Mouse (Mus musculus) neural tube, embryonic 14.5 days (tissue): ENCODE results near the gene Abca17. TPM values are rescaled to one million over a fixed set of nuclear protein-coding genes. Genes with fewer than 3 reads are reported as not detected.
A peak's percentile ranks its signal among the peaks of the same experiment; 100 is the strongest.

Experiments
- ATAC-seq: fragments of 200-750 bp; cut with Nextera tagmentation; 2 replicates; pipeline ENCODE4 v1.8.0; 2017; ENCODE audit warnings: low read depth, mild to moderate bottlenecking, moderate TSS enrichment, moderate library complexity
- H3K27ac ChIP-seq: fragments of 300-500 bp; sonication (generic); 2 replicates; pipeline ENCODE4 v1.5.1; 2014; ENCODE audit warnings: low read depth, mild to moderate bottlenecking, control low read depth, low read length, moderate library complexity, mixed read lengths
- H3K27me3 ChIP-seq: fragments of 300-500 bp; sonication (generic); 2 replicates; pipeline ENCODE4 v1.6.1; 2014; ENCODE audit warnings: low read length; ENCODE audit not compliant: control insufficient read depth, insufficient read depth
- H3K36me3 ChIP-seq: fragments of 300-500 bp; sonication (generic); 2 replicates; pipeline ENCODE4 v1.6.1; 2014; ENCODE audit warnings: low read length, mixed read lengths; ENCODE audit not compliant: control insufficient read depth, insufficient read depth
- H3K4me1 ChIP-seq: fragments of 300-500 bp; sonication (generic); 2 replicates; pipeline ENCODE4 v1.6.1; 2014; ENCODE audit warnings: low read length; ENCODE audit not compliant: control insufficient read depth, insufficient read depth
- H3K4me2 ChIP-seq: fragments of 300-500 bp; sonication (generic); 2 replicates; pipeline ENCODE4 v1.6.1; 2014; ENCODE audit warnings: mild to moderate bottlenecking, low read depth, low read length, control low read depth
- H3K4me3 ChIP-seq: fragments of 300-500 bp; sonication (generic); 2 replicates; pipeline ENCODE4 v1.5.1; 2014; ENCODE audit warnings: low read depth, low read length, control low read depth, mixed read lengths
- H3K9ac ChIP-seq: fragments of 300-500 bp; sonication (generic); replicated peaks from 2 replicates; pipeline ENCODE4 v1.6.1; 2014; ENCODE audit warnings: low read depth, mild to moderate bottlenecking, control low read depth, low read length, mixed read lengths
- H3K9me3 ChIP-seq: fragments of 300-500 bp; sonication (generic); 2 replicates; pipeline ENCODE4 v1.6.1; 2016; ENCODE audit warnings: low read length; ENCODE audit not compliant: control insufficient read depth
- WGBS: fragments of 180-500 bp; shearing (Covaris S2); extraction: QIAGEN DNeasy Blood & Tissue Kit; methylation state at CpG from one replicate; pipeline ENCODE4 v1.1.7; 2014; 5-methylcytosine and 5-hydroxymethylcytosine counted together
- polyA plus RNA-seq: library from polyadenylated mRNA; unstranded; fragments of >200 nt; fragmentation: Nextera tagmentation; extraction: Ambion mirVana; gene quantifications from 2 replicates; pipeline ENCODE4 v1.2.1, GENCODE M21; 2014

The Abca17 gene
- polyA plus RNA-seq, 1 experiment from 2014 or later = 0.87 TPM

DNA sequence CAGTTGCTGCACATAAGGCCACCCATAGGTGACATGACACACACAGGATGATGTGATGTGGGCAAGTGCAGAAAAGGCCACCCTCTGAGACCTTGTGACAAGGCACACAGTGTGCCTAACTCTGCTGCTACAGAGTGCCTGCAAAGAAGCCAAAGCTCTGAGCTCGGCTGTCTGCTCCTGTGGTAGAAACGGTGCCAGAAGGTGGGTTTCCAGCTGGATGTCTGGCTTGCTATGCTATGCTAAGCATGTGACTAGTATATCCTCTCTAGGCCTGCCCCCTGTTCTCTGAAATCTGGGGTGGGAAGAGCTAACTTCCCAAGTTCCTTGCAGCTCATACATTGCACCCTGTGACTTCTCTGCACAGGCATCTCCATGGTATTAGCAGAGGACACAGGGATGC lies 86.1 kb downstream of the Abca17 start:
- H3K4me3 ChIP-seq = no peak overlapping the region
- H3K36me3 ChIP-seq = no peaks in the 10 kb centered on the region
- no peak for ATAC-seq
- no peaks in the 10 kb centered on the region for H3K9me3 ChIP-seq
- H3K27ac ChIP-seq = no peak overlapping the region
- H3K4me1 ChIP-seq = no peaks in the 10 kb centered on the region
- H3K27me3 ChIP-seq = no peaks in the 10 kb centered on the region
- 81% methylated on average over 2 of the region's 2 CpGs for whole genome bisulfite sequencing
- no peak overlapping the region for H3K9ac ChIP-seq
- H3K4me2 ChIP-seq = no peak overlapping the region

GRCm38 (mm10) chr17:24260516-24260915 lies 90.4 kb downstream of the Abca17 start:
- H3K27me3 ChIP-seq = no peaks in the 10 kb centered on the region
- H3K36me3 ChIP-seq = no peaks in the 10 kb centered on the region
- ATAC-seq = no peak
- H3K4me2 ChIP-seq = no peak overlapping the region
- no peaks in the 10 kb centered on the region for H3K4me1 ChIP-seq
- no peak overlapping the region for H3K27ac ChIP-seq
- H3K9ac ChIP-seq = no peak overlapping the region
- H3K4me3 ChIP-seq = no peak overlapping the region
- WGBS = 53% methylated on average over 4 of the region's 4 CpGs
- H3K9me3 ChIP-seq = no peaks in the 10 kb centered on the region

- Histone ChIP-seq H3K4me3 (no peak overlapping the region), H3K27ac (no peak overlapping the region), H3K9ac (no peak overlapping the region), H3K9me3 (no peaks in the 10 kb centered on the region), H3K4me2 (no peak overlapping the region), H3K36me3 (no peaks in the 10 kb centered on the region), H3K4me1 (no peaks in the 10 kb centered on the region), H3K27me3 (no peaks in the 10 kb centered on the region)
- ATAC-seq = no peak
- WGBS = 83% methylated on average over 5 of the region's 5 CpGs
Measured at GRCm38 (mm10) chr17:24259702-24260101, 91.2 kb downstream of the Abca17 start.

DNA sequence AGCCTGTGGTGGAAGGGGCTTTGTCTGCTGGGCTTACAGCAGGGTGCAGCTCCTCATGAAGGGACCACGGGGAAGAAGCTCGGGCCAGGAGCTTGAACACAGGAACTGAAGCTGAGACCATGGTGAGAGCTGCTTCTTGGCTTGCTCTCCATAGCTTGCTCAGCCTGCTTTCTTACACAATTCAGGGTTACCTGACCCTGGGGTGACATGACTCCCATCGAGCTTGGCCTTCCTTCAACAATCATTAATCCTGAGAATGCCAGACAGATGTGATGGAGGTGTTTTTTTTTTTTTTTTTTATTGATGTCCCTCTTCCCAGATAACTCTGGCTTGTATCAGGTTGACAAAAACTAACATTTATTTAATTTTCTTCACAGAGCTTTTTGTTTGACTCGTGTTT lies 91.9 kb downstream of the Abca17 start:
- H3K9ac ChIP-seq = no peak overlapping the region
- no peak overlapping the region for H3K27ac ChIP-seq
- no peak overlapping the region for H3K4me2 ChIP-seq
- H3K36me3 ChIP-seq = no peaks in the 10 kb centered on the region
- ATAC-seq = no peak
- H3K4me3 ChIP-seq = no peak overlapping the region
- 81% methylated on average over 4 of the region's 4 CpGs for WGBS
- no peaks in the 10 kb centered on the region for H3K4me1 ChIP-seq
- H3K27me3 ChIP-seq = no peaks in the 10 kb centered on the region
- H3K9me3 ChIP-seq = no peaks in the 10 kb centered on the region

DNA sequence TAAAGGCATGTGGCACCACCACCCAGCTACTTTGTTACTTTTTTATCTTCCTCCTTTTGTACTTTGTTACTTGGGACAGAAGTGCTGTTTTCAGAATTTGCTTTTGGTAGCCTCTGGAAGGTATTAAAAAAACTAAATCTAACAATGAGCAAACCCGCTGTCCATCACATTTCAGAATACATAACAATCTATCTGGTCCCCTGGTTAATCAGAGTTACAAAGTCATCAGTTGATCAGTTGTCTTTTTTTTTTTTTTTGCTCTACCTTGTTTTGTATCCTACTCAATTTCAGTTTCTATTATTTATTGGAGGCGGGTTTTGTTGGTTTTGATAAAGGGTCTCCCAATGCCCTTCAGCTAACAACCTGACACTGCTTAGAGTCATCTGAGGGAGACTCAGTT lies 98.5 kb downstream of the Abca17 start:
- H3K9ac ChIP-seq = no peak overlapping the region
- ATAC-seq = no peak
- H3K27me3 ChIP-seq = no peaks in the 10 kb centered on the region
- H3K4me1 ChIP-seq = peaks cover 11% of the 10 kb centered on the region; the same call in 1 of the 2 replicates
- WGBS = 94% methylated on average over 2 of the region's 2 CpGs
- H3K36me3 ChIP-seq = no peaks in the 10 kb centered on the region
- H3K4me2 ChIP-seq = no peak overlapping the region
- no peak overlapping the region for H3K27ac ChIP-seq
- H3K4me3 ChIP-seq = no peak overlapping the region; the same call in 1 of the 2 replicates
- no peaks in the 10 kb centered on the region for H3K9me3 ChIP-seq

- Histone ChIP-seq H3K9me3 (no peaks in the 10 kb centered on the region), H3K9ac (peak within 1 kb of the TSS; percentile 67), H3K36me3 (no peaks in the 10 kb centered on the region), H3K27ac (no peak within 1 kb of the TSS), H3K27me3 (no peaks in the 10 kb centered on the region), H3K4me3 (peak within 1 kb of the TSS; percentile 66), H3K4me1 (peaks cover 11% of the 10 kb centered on the region; the same call in 1 of the 2 replicates), H3K4me2 (peak within 1 kb of the TSS; percentile 63)
- ATAC-seq = peak; percentile 100
- under 1% methylated on average over 47 of the region's 48 CpGs for WGBS
Measured at GRCm38 (mm10) chr17:24251320-24252069, 99.4 kb downstream of the Abca17 start, which contains the start of gene Ccnf. Gene Ccnf, minus strand, starts transcription at chr17:24251484.

- Histone ChIP-seq H3K27me3 (no peaks in the 10 kb centered on the region), H3K4me3 (peak overlapping the region; percentile 66), H3K4me2 (peak overlapping the region; percentile 63), H3K36me3 (no peaks in the 10 kb centered on the region), H3K9me3 (no peaks in the 10 kb centered on the region), H3K9ac (peak overlapping the region; percentile 67), H3K27ac (no peak overlapping the region), H3K4me1 (peaks cover 11% of the 10 kb centered on the region; the same call in 1 of the 2 replicates)
- under 1% methylated on average over 32 of the region's 32 CpGs for WGBS
- no peak; the same call in 1 of the 2 replicates for ATAC-seq
Measured at GRCm38 (mm10) chr17:24250988-24251319, 99.9 kb downstream of the Abca17 start.

GRCm38 (mm10) chr17:24248641-24249040 lies 102.2 kb downstream of the Abca17 start:
- no peaks in the 10 kb centered on the region; the same call in 1 of the 2 replicates for H3K9me3 ChIP-seq
- WGBS = 96% methylated on average over 2 of the region's 2 CpGs

GRCm38 (mm10) chr17:24244061-24244460 lies 106.8 kb downstream of the Abca17 start:
- Histone ChIP-seq H3K4me2 (no peak overlapping the region), H3K9me3 (no peaks in the 10 kb centered on the region; the same call in 1 of the 2 replicates), H3K27me3 (no peaks in the 10 kb centered on the region), H3K4me3 (no peak overlapping the region), H3K4me1 (no peaks in the 10 kb centered on the region), H3K27ac (no peak overlapping the region), H3K9ac (no peak overlapping the region), H3K36me3 (peaks cover 14% of the 10 kb centered on the region)
- 100% methylated on average over 8 of the region's 8 CpGs for WGBS
- no peak for ATAC-seq

More at GRCm38 (mm10) chr17:24248641-24249040, 102.2 kb downstream of the Abca17 start:
- H3K27me3 ChIP-seq = no peaks in the 10 kb centered on the region
- H3K9ac ChIP-seq = no peak overlapping the region
- H3K27ac ChIP-seq = no peak overlapping the region
- no peaks in the 10 kb centered on the region for H3K36me3 ChIP-seq
- H3K4me1 ChIP-seq = peaks cover 11% of the 10 kb centered on the region; the same call in 1 of the 2 replicates
- ATAC-seq = no peak
- no peak overlapping the region for H3K4me2 ChIP-seq
- no peak overlapping the region for H3K4me3 ChIP-seq
